Comparison of ENCODE assay signal across 9 mouse cellular contexts in the genomic region with DNA sequence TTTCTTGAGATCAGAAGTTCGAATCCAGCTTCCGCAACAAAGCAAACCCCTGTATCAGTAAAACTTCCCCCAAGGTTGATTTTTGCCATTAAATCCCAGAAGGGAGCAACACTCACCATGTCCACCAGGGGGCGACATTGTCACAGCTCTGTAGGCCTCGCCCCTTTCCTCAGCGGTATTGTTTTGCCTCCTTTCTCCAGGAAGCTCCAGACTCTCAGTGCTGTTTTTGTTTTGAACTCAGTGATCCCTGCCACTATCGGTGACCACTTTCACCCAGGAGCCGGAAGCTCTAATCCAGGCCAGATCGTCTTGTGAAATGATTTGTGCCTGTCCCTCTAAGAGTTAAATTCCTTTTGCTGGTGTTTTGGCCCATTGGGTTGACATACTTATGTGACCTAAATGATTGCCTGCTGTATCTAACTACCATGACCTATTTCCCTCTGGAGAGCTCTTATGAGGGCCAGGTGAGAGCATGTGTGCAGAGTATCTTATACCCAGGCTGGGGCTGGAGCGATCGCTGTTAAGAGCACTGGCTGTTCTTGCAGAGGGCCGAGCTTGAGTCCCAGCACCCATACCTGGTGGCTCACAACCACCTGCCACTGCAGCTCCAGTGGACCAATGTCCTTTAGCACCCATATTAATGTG. TPM values are rescaled to one million over a fixed set of nuclear protein-coding genes. Genes with fewer than 3 reads are reported as not detected.
A peak's percentile ranks its signal among the peaks of the same experiment; 100 is the strongest.
DNase-seq lines count a peak whose midpoint lies in the region; ATAC-seq and TF ChIP-seq lines count a peak whose summit lies in the region.
"Had no signal": no experiment of that assay in that cellular context is flagged by ENCODE, and none has a peak within 500 bp of the region (broad histone marks: within the 10 kb centered on the region; RNA-seq: fewer than 3 reads in every experiment).

No protein-coding gene starts in this region.

- no peak overlapping the region for H3K27ac ChIP-seq in CH12.LX (ENCODE audit: insufficient read depth, low read depth)
- H3K27ac ChIP-seq in embryonic facial prominence, embryonic 10.5 days (replicated peaks), result no peak overlapping the region; the same call in 1 of the 2 replicates
- no peak overlapping the region for H3K27ac ChIP-seq in heart, embryonic 15.5 days
- no peak overlapping the region for H3K27ac ChIP-seq in lung, embryonic 15.5 days
- H3K27ac ChIP-seq: limb, embryonic 13.5 days had no signal

- no peaks in the 10 kb centered on the region for H3K79me2 ChIP-seq in CH12.LX (replicated peaks; ENCODE audit: control insufficient read depth, extremely low read depth, insufficient read depth, poor library complexity, severe bottlenecking)

- no peaks in the 10 kb centered on the region for H3K36me3 ChIP-seq in CH12.LX (replicated peaks in 1 of 2; ENCODE audit: control insufficient read depth in 1 of 2, insufficient read depth in 1 of 2, low read length in 1 of 2)
- H3K36me3 ChIP-seq in embryonic facial prominence, embryonic 10.5 days (replicated peaks), result no peaks in the 10 kb centered on the region
- H3K36me3 ChIP-seq in heart, embryonic 15.5 days, result no peaks in the 10 kb centered on the region
- H3K36me3 ChIP-seq in lung, embryonic 15.5 days, result no peaks in the 10 kb centered on the region
- H3K36me3 ChIP-seq: limb, embryonic 13.5 days had no signal

- peak; percentile 72 for DNase-seq in CH12.LX (ENCODE audit: extremely low read depth)
- peak; percentile 90 for DNase-seq in adrenal gland, postnatal 14 days
- DNase-seq in embryonic facial prominence, embryonic 10.5 days (ENCODE audit: low spot score), result peak; percentile 79
- DNase-seq in layer of hippocampus, adult 11-12 months (ENCODE audit: low spot score), result peak; percentile 77
- peak; percentile 63 for DNase-seq in ovary, postnatal 36 days (ENCODE audit: low spot score)
- DNase-seq in thymus, postnatal 14 days, result peak; percentile 79

- no peak overlapping the region for H3K4me3 ChIP-seq in CH12.LX (replicated peaks in 1 of 3; ENCODE audit: low read depth in 2 of 3, low read length in 2 of 3, poor library complexity in 1 of 3)
- no peak overlapping the region for H3K4me3 ChIP-seq in embryonic facial prominence, embryonic 10.5 days
- H3K4me3 ChIP-seq in heart, embryonic 15.5 days, result no peak overlapping the region
- H3K4me3 ChIP-seq in lung, embryonic 15.5 days, result no peak overlapping the region
- H3K4me3 ChIP-seq: limb, embryonic 13.5 days had no signal

- peak; percentile 92 to 94 for TF ChIP-seq CTCF in CH12.LX (conservative IDR thresholded peaks at IDR 0.05 in 1 of 2, IDR thresholded peaks at IDR 0.05 in 1 of 2; ENCODE audit: low read depth in 2 of 2, low read length in 2 of 2)

- peaks cover 2% of the 10 kb centered on the region for H3K9me3 ChIP-seq in CH12.LX (replicated peaks; ENCODE audit: low read length)
- H3K9me3 ChIP-seq in embryonic facial prominence, embryonic 10.5 days, result peaks cover 8% of the 10 kb centered on the region; the same call in 1 of the 2 replicates
- no peaks in the 10 kb centered on the region for H3K9me3 ChIP-seq in heart, embryonic 15.5 days (replicated peaks)
- no peaks in the 10 kb centered on the region for H3K9me3 ChIP-seq in lung, embryonic 15.5 days

- 42% methylated on average over 11 of the region's 11 CpGs for WGBS in embryonic facial prominence, embryonic 10.5 days
- WGBS in heart, embryonic 15.5 days, result 42% methylated on average over 11 of the region's 11 CpGs
- WGBS in lung, embryonic 15.5 days, result 39% methylated on average over 11 of the region's 11 CpGs

- peaks cover 0 to 8% of the 10 kb centered on the region in 2 experiments; a peak in 2 of 4 replicates for H3K4me1 ChIP-seq in CH12.LX (ENCODE audit: control insufficient read depth in 1 of 2, insufficient read depth in 2 of 2)
- H3K4me1 ChIP-seq in embryonic facial prominence, embryonic 10.5 days, result no peaks in the 10 kb centered on the region
- no peaks in the 10 kb centered on the region for H3K4me1 ChIP-seq in heart, embryonic 15.5 days (replicated peaks)
- 0 out of 2 replicates have a peak, but pooled peaks cover 3% of the 10 kb centered on the region for H3K4me1 ChIP-seq in lung, embryonic 15.5 days
- H3K4me1 ChIP-seq: limb, embryonic 13.5 days had no signal

- peak; percentile 87 for TF ChIP-seq RAD21 in CH12.LX (IDR thresholded peaks at IDR 0.05; ENCODE audit: low read depth, low read length)

- no peak for TF ChIP-seq EP300 in CH12.LX (IDR thresholded peaks at IDR 0.05; ENCODE audit: low read length)

- no peaks in the 10 kb centered on the region for H3K27me3 ChIP-seq in CH12.LX (replicated peaks)
- H3K27me3 ChIP-seq in embryonic facial prominence, embryonic 10.5 days (replicated peaks; ENCODE audit: low read depth, poor library complexity, severe bottlenecking), result no peaks in the 10 kb centered on the region
- H3K27me3 ChIP-seq in heart, embryonic 15.5 days, result no peaks in the 10 kb centered on the region
- H3K27me3 ChIP-seq in lung, embryonic 15.5 days, result no peaks in the 10 kb centered on the region
- H3K27me3 ChIP-seq: limb, embryonic 13.5 days had no signal

- no peak overlapping the region for H3K4me2 ChIP-seq in CH12.LX (ENCODE audit: insufficient read depth, low read depth, poor library complexity, severe bottlenecking)
- peak overlapping the region; percentile 36; the same call in 1 of the 2 replicates for H3K4me2 ChIP-seq in heart, embryonic 15.5 days
- H3K4me2 ChIP-seq in lung, embryonic 15.5 days, result peak overlapping the region; percentile 18; the same call in 1 of the 2 replicates
- H3K4me2 ChIP-seq: limb, embryonic 13.5 days had no signal

- dilution Hi-C loops in CH12.LX (cut with MboI; ENCODE audit: extremely low pct_ligation_motif_present, extremely low pct_unique_long_range_greater_than_20kb, low sequenced_read_pairs), result no loop called here

- H3K9ac ChIP-seq in CH12.LX (ENCODE audit: insufficient read depth, low read depth), result no peak overlapping the region
- no peak overlapping the region for H3K9ac ChIP-seq in heart, embryonic 15.5 days
- H3K9ac ChIP-seq in lung, embryonic 15.5 days, result no peak overlapping the region
- H3K9ac ChIP-seq: limb, embryonic 13.5 days had no signal

- TF ChIP-seq POLR2A in CH12.LX (IDR thresholded peaks at IDR 0.05; ENCODE audit: low read depth, low read length), result no peak

- ATAC-seq in heart, embryonic 15.5 days (replicated peaks; ENCODE audit: insufficient number of reproducible peaks, insufficient read depth, low FRiP score, low read depth), result no peak
- no peak for ATAC-seq in lung, embryonic 15.5 days (ENCODE audit: borderline replicate concordance, extremely low read depth, low FRiP score, low TSS enrichment)

- in situ Hi-C loops in CH12.LX (cut with MboI; ENCODE audit: low pct_ligation_motif_present, low pct_unique_long_range_greater_than_20kb, low sequenced_read_pairs), result loop anchor here (5.0 to 25.0 kb wide), 2 partner anchors 116 to 696 kb away; no protein-coding TSS in a partner anchor

TF ChIP-seq in CH12.LX, 34 proteins besides CTCF, POLR2A, EP300 and RAD21:
- TF ChIP-seq BHLHE40 (IDR thresholded peaks at IDR 0.05; ENCODE audit: low read depth, low read length) (no peak), SMC3 (IDR thresholded peaks at IDR 0.05; ENCODE audit: low read depth, low read length) (peak; percentile 83), ZC3H11A (IDR thresholded peaks at IDR 0.05; ENCODE audit: low read depth, low read length) (peak; percentile 52)

RNA-seq across cellular contexts. Expression of a gene that starts 14.4 kb away (rescaled TPM):
- total RNA-seq in CH12.LX (2012; rRNA removed) (not detected in 2 replicates), CH12.LX (2014; rRNA removed) (not detected in 2 replicates)
- polyA plus RNA-seq in CH12.LX (2012; ENCODE audit: insufficient read length, low read depth), result not detected in 2 replicates
- total RNA-seq in adrenal gland, postnatal 14 days (2021), result not detected in 2 replicates
- not detected in 2 replicates for polyA plus RNA-seq in embryonic facial prominence, embryonic 10.5 days (2016; fragmentation: Nextera tagmentation; extraction: Ambion mirVana)
- polyA plus RNA-seq in heart, embryonic 15.5 days (2015; fragmentation: Nextera tagmentation; extraction: Ambion mirVana), result not detected in 2 replicates
- not detected in 2 replicates for polyA plus RNA-seq in lung, embryonic 15.5 days (2015; fragmentation: Nextera tagmentation; extraction: Ambion mirVana)
- polyA plus RNA-seq: limb, embryonic 13.5 days had no signal

RNA-seq across cellular contexts. Expression of a gene that starts 26.2 kb away (rescaled TPM):
- total RNA-seq in CH12.LX (2012; rRNA removed) (64.3 and 75.1 TPM in 2 replicates), CH12.LX (2014; rRNA removed) (129 and 148 TPM in 2 replicates)
- polyA plus RNA-seq in CH12.LX (2012; ENCODE audit: insufficient read length, low read depth), result 85.8 and 91.0 TPM in 2 replicates
- 47.6 and 59.7 TPM in 2 replicates for total RNA-seq in adrenal gland, postnatal 14 days (2021)
- polyA plus RNA-seq in embryonic facial prominence, embryonic 10.5 days (2016; fragmentation: Nextera tagmentation; extraction: Ambion mirVana), result 91.4 and 99.3 TPM in 2 replicates
- polyA plus RNA-seq in heart, embryonic 15.5 days (2015; fragmentation: Nextera tagmentation; extraction: Ambion mirVana), result 46.1 and 48.8 TPM in 2 replicates
- polyA plus RNA-seq in lung, embryonic 15.5 days (2015; fragmentation: Nextera tagmentation; extraction: Ambion mirVana), result 71.9 and 78.4 TPM in 2 replicates

RNA-seq across cellular contexts. Expression of a gene that starts 59.4 kb away (rescaled TPM):
- total RNA-seq in CH12.LX (2012; rRNA removed) (9.4 and 10.1 TPM in 2 replicates), CH12.LX (2014; rRNA removed) (5.7 and 5.9 TPM in 2 replicates)
- 4.3 and 5.1 TPM in 2 replicates for polyA plus RNA-seq in CH12.LX (2012; ENCODE audit: insufficient read length, low read depth)
- 26.2 and 28.0 TPM in 2 replicates for total RNA-seq in adrenal gland, postnatal 14 days (2021)
- polyA plus RNA-seq in embryonic facial prominence, embryonic 10.5 days (2016; fragmentation: Nextera tagmentation; extraction: Ambion mirVana), result 5.0 and 5.9 TPM in 2 replicates
- 3.1 and 4.3 TPM in 2 replicates for polyA plus RNA-seq in heart, embryonic 15.5 days (2015; fragmentation: Nextera tagmentation; extraction: Ambion mirVana)
- polyA plus RNA-seq in lung, embryonic 15.5 days (2015; fragmentation: Nextera tagmentation; extraction: Ambion mirVana), result 4.0 and 4.4 TPM in 2 replicates
